Mouse (Mus musculus): Measurements from ENCODE around the gene Cyp4a31.
"Not testable (repeated sequence)": the region's sequence is repeated elsewhere in the genome, so short reads cannot be mapped to it uniquely, and the experiment has no call there.

Gene Cyp4a31

GRCm38 (mm10) chr4:115563401-115563800 lies at the start of gene Cyp4a31:
Cyp4a31 (plus strand) TSS chr4:115563649.
- no peak for DNase-seq (ENCODE audit: low spot score)

- DNase-seq (ENCODE audit: low spot score) = not testable (repeated sequence)
These were observed 49.5 kb upstream of the Cyp4a31 start for GRCm38 (mm10) chr4:115513964-115514363.

- not testable (repeated sequence) for DNase-seq (ENCODE audit: low spot score)
These were observed 45.4 kb upstream of the Cyp4a31 start, which contains the start of gene Cyp4a10 for GRCm38 (mm10) chr4:115518000-115518399. Cyp4a10 (plus strand) TSS chr4:115518264.

- no peak for DNase-seq (ENCODE audit: low spot score)
These were observed 44.0 kb upstream of the Cyp4a31 start for GRCm38 (mm10) chr4:115519444-115519843.

- DNase-seq (ENCODE audit: low spot score) = no peak
These were observed 41.7 kb upstream of the Cyp4a31 start for GRCm38 (mm10) chr4:115521766-115522165.

GRCm38 (mm10) chr4:115545101-115545500 lies 18.3 kb upstream of the Cyp4a31 start:
- DNase-seq (ENCODE audit: low spot score) = no peak

GRCm38 (mm10) chr4:115546141-115546828 lies 17.2 kb upstream of the Cyp4a31 start:
- no peak for DNase-seq (ENCODE audit: low spot score)

GRCm38 (mm10) chr4:115552726-115553125 lies 10.7 kb upstream of the Cyp4a31 start:
- DNase-seq (ENCODE audit: low spot score) = no peak

- no peak for DNase-seq (ENCODE audit: low spot score)
These were observed 7.9 kb upstream of the Cyp4a31 start for GRCm38 (mm10) chr4:115555513-115555912.

- no peak for DNase-seq (ENCODE audit: low spot score)
These were observed 5.4 kb upstream of the Cyp4a31 start for GRCm38 (mm10) chr4:115557861-115558561.

GRCm38 (mm10) chr4:115561236-115561635 lies 2.2 kb upstream of the Cyp4a31 start:
- DNase-seq (ENCODE audit: low spot score) = not testable (repeated sequence)

GRCm38 (mm10) chr4:115564469-115565225 lies 1.2 kb downstream of the Cyp4a31 start:
- DNase-seq (ENCODE audit: low spot score) = not testable (repeated sequence)

- DNase-seq (ENCODE audit: low spot score) = no peak
These were observed 11.8 kb downstream of the Cyp4a31 start for GRCm38 (mm10) chr4:115575255-115575654.

- no peak for DNase-seq (ENCODE audit: low spot score)
These were observed 12.3 kb downstream of the Cyp4a31 start for GRCm38 (mm10) chr4:115575776-115576175.

GRCm38 (mm10) chr4:115583036-115583435 lies 19.6 kb downstream of the Cyp4a31 start:
- no peak for DNase-seq (ENCODE audit: low spot score)

GRCm38 (mm10) chr4:115596357-115596756 lies 32.9 kb downstream of the Cyp4a31 start:
- DNase-seq (ENCODE audit: low spot score) = no peak

GRCm38 (mm10) chr4:115596824-115597336 lies 33.4 kb downstream of the Cyp4a31 start:
- DNase-seq (ENCODE audit: low spot score) = no peak

- DNase-seq (ENCODE audit: low spot score) = not testable (repeated sequence)
These were observed 37.2 kb downstream of the Cyp4a31 start, which contains the start of gene Cyp4a32 for GRCm38 (mm10) chr4:115600611-115601010. Cyp4a32 (plus strand) TSS chr4:115600969.

GRCm38 (mm10) chr4:115614005-115614404 lies 50.6 kb downstream of the Cyp4a31 start:
- DNase-seq (ENCODE audit: low spot score) = no peak

- not testable (repeated sequence) for DNase-seq (ENCODE audit: low spot score)
These were observed 62.1 kb downstream of the Cyp4a31 start for GRCm38 (mm10) chr4:115625560-115625959.
